Mouse (Mus musculus) gastrocnemius, adult 2 months (tissue): Measurements from ENCODE around the gene Lamp5. TPM values are rescaled to one million over a fixed set of nuclear protein-coding genes. Genes with fewer than 3 reads are reported as not detected.

Experiments
- DNase-seq: peaks from one replicate; pipeline ENCODE4 v3.0.0; 2022
- H3K27ac ChIP-seq: fragments of 200-600 bp; 2 replicates; pipeline ENCODE4 v1.8.1; 2022; ENCODE audit warnings: mild to moderate bottlenecking
- H3K4me3 ChIP-seq: fragments of 200-600 bp; 2 replicates; pipeline ENCODE4 v1.8.1; 2022; ENCODE audit warnings: mild to moderate bottlenecking, moderate library complexity
- CTCF ChIP-seq: fragments of 200-600 bp; IDR thresholded peaks from 2 replicates; pipeline ENCODE4 v1.8.1; 2022; ENCODE audit warnings: antibody characterized with exemption, mild to moderate bottlenecking, moderate library complexity
- intact Hi-C: fragments of 180-260 bp; cut with DNase I; formaldehyde crosslinking; loops from one replicate; pipeline ENCODE4 v1.15.1; 2025
- total RNA-seq, 2 experiments: library from RNA; stranded (reverse); gene quantifications; 2 replicates each; pipeline ENCODE4 v1.2.3; 2021

Gene Lamp5
- total RNA-seq, 2 experiments from 2014 or later: not detected

DNA sequence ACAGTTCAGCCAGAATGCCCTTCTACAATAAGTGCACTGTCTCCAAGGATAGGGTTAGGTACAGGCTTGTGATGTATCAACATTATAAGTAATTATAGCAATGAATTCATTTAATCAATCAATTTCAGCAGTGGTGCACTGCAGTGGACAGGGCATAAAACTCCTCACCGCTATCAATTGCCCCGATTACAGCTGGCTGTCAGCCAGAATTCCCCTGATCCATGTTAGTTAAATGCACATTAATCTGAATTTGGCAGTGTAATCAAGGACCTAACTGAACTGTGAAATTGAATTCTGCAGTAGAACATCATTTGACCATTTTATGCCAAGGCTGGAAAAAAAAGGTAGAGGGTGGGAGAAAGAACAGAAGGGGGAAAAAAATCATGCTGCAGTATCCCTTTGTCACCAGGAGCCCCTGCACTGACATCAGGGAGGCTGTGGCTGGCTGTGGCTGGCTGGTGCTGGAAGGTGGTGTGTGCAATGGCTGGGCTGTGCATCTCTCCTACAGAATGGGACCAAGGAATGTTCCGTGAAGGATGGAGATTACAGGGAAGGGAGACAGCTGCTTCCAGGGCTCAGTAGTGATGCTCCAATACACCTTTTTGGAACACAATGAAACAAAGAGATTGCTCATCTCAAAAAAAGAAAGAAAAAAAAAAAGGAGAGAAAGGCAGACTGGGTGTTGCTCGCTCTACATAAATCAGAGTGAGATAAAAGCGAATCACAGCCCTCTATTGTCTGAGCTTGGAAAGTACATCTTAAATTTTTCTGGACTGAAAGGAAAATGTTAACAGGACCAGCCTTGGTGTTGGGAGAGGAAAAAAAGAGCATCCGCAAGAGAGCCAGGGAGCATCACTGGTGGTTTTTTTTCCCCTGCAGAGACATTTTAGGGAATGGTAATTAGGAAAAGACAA is 56.3 kb downstream of the Lamp5 start:
- intact Hi-C loops: no loop called here

DNA sequence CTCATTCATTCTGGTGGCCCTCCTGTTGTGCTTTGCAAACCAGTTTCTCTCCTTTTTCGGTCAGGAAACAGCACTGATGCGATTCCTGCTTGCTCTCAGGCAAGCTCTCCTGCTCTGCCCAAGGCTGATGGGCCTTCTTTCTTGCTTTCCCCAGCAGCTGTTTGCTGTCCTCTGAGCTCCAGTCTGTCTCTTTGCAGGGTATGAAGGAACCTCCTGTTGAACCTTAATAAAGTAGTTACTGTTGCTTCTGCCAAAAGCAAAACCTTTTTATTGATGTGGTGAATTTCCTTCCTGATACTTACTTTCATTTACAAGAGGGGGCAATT is 57.0 kb downstream of the Lamp5 start:
- TF ChIP-seq CTCF: no peak
- intact Hi-C loops: no loop called here
- H3K27ac ChIP-seq: no peak overlapping the region
- no peak overlapping the region for H3K4me3 ChIP-seq
- DNase-seq: no peak

More for the DNA sequence above, 56.3 kb downstream of the Lamp5 start:
- H3K27ac ChIP-seq: no peak overlapping the region
- no peak overlapping the region for H3K4me3 ChIP-seq
- TF ChIP-seq CTCF: no peak
- DNase-seq: no peak

DNA sequence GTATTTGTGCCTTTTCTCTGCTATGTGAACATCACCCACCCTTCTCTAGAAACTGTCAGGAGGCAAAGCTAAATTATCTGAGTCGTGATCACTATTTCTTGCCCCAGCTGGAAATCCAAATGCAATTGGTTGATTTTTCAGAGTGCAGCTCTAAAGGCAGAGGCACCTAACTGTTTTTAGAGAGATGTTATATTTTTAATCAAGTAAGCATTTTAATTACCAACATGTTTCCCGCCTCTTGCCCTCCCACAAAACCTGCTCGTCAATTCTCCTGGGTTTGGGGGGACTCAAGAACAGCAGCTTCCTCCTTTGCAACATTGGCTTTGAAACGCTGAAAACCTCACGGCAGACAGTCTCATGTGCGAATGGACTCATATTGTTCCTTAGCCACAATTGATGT is 61.3 kb downstream of the Lamp5 start:
- intact Hi-C loops: no loop called here
- Histone ChIP-seq H3K27ac (no peak overlapping the region), H3K4me3 (no peak overlapping the region)
- no peak for DNase-seq
- no peak for TF ChIP-seq CTCF

DNA sequence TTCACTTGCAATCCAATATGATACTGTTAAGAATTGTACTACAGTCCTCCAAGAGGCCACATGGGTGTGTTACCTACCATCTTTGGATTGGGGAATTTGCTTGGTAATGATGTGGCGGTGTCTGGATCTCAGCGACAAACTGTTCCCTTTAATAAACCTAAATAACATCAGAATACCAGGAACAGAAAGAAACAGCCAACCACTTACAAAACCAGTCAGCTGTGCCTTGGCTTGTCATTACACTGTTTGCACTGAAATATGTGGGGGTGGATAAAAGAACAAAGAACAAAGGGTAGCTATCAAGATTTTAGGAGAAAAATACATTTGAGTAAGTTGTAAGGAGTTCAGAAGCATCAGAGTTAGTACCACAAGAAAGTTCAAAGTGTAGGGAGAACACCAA is 66.0 kb downstream of the Lamp5 start:
- Histone ChIP-seq H3K27ac (no peak overlapping the region), H3K4me3 (no peak overlapping the region)
- intact Hi-C loops: no loop called here
- no peak for DNase-seq
- no peak for TF ChIP-seq CTCF
